8 mouse cellular contexts compared by ENCODE assay signal in genomic region chr7:16400689-16401611, GRCm38 (mm10). TPM values are rescaled to one million over a fixed set of nuclear protein-coding genes. Genes with fewer than 3 reads are reported as not detected.
DNase-seq lines count a peak whose midpoint lies in the region; ATAC-seq and TF ChIP-seq lines count a peak whose summit lies in the region.

Gene Zc3h4 (plus strand): TSS chr7:16400910.

- peak within 1 kb of the TSS; percentile 80 for H3K4me2 ChIP-seq in lung, embryonic 16.5 days (ENCODE audit: low read depth, low read length)

- H3K36me3 ChIP-seq in lung, embryonic 16.5 days (ENCODE audit: control insufficient read depth, insufficient read depth, low read length), result no peaks in the 10 kb centered on the region
- H3K36me3 ChIP-seq in thymus, adult 2 months (ENCODE audit: control insufficient read depth, insufficient read depth, low read length), result no peaks in the 10 kb centered on the region

- peak; percentile 87 for TF ChIP-seq POLR2A in thymus, adult 2 months (IDR thresholded peaks at IDR 0.05; ENCODE audit: control insufficient read depth, extremely low read depth, insufficient read depth, low read length, poor library complexity)

- no peaks in the 10 kb centered on the region for H3K27me3 ChIP-seq in lung, embryonic 16.5 days (ENCODE audit: control insufficient read depth, insufficient read depth, low read depth, low read length)
- H3K27me3 ChIP-seq in thymus, adult 2 months (ENCODE audit: control insufficient read depth, insufficient read depth, low read length), result no peaks in the 10 kb centered on the region

- peak; percentile 53 for ATAC-seq in lung, embryonic 16.5 days (ENCODE audit: low read depth)

- peak within 1 kb of the TSS; percentile 100 for H3K9ac ChIP-seq in lung, embryonic 16.5 days (ENCODE audit: low read length)

- H3K4me1 ChIP-seq in lung, embryonic 16.5 days (replicated peaks; ENCODE audit: control insufficient read depth, insufficient read depth, low read length), result peaks cover 28% of the 10 kb centered on the region
- peaks cover 25% of the 10 kb centered on the region for H3K4me1 ChIP-seq in thymus, adult 2 months (replicated peaks; ENCODE audit: control insufficient read depth, insufficient read depth, low read length)

- no peaks in the 10 kb centered on the region for H3K9me3 ChIP-seq in lung, embryonic 16.5 days (ENCODE audit: control insufficient read depth, low read length)

- H3K4me3 ChIP-seq in lung, embryonic 16.5 days (ENCODE audit: low read length), result peak within 1 kb of the TSS; percentile 93
- H3K4me3 ChIP-seq in thymus, adult 2 months (ENCODE audit: control insufficient read depth, insufficient read depth, low read length), result peak within 1 kb of the TSS; percentile 78

- peak within 1 kb of the TSS; percentile 100 for H3K27ac ChIP-seq in lung, embryonic 16.5 days (ENCODE audit: low read length)
- H3K27ac ChIP-seq in thymus, adult 2 months (ENCODE audit: control insufficient read depth, insufficient read depth, low read length), result peak within 1 kb of the TSS; percentile 92

- TF ChIP-seq CTCF in thymus, adult 2 months (IDR thresholded peaks at IDR 0.05; ENCODE audit: borderline replicate concordance, control insufficient read depth, extremely low read depth, insufficient read depth, low read length, poor library complexity), result peak; percentile 55; the same call in 1 of the 2 replicates

- WGBS in lung, embryonic 16.5 days, result under 1% methylated on average over 61 of the region's 85 CpGs
- WGBS in thymus, adult 2 months, result under 1% methylated on average over 64 of the region's 85 CpGs

- DNase-seq in MEL-GATA-1-ER (ENCODE audit: extremely low read depth, low read depth), result peak; percentile 62
- peak; percentile 88 for DNase-seq in cerebellum, adult 8-10 months
- peak; percentile 81 for DNase-seq in forelimb bud, embryonic 11.5 days (ENCODE audit: low read depth, low spot score)
- peak; percentile 92 for DNase-seq in heart, postnatal 4 days
- DNase-seq in layer of hippocampus, adult 9-11 months, result peak; percentile 90
- DNase-seq in ovary, adult 18-20 months (ENCODE audit: low spot score), result peak; percentile 90
- peak; percentile 93 for DNase-seq in thymus, adult 2 months

RNA-seq across cellular contexts. Expression of gene Zc3h4, which starts in this region (rescaled TPM):
- 10 to 100 TPM; 36.8 to 39.3 TPM for total RNA-seq in heart, postnatal 4 days (2021)
- polyA plus RNA-seq in lung, embryonic 16.5 days (2015; fragmentation: Nextera tagmentation; extraction: Ambion mirVana), result 13.1 and 13.2 TPM in 2 replicates
- polyA plus RNA-seq in thymus, adult 2 months (2012; rRNA removed), result 81.3 and 100 TPM in 2 replicates

Comparison
In these comparisons a context has a peak if more than half of its experiments do, and no peak if none do; other contexts are left out.
1. Peak in every context shown above with its lines: DNase-seq, ATAC-seq, H3K4me3 ChIP-seq and H3K27ac ChIP-seq.